Mouse (Mus musculus) naive thymus-derived CD4-positive, alpha-beta T cell, adult 2 months (primary cell): Measurements from ENCODE around the gene Pkn2.

Experiments
- DNase-seq: peaks from one replicate; pipeline ENCODE4 v3.0.0-alpha.2; 2011; ENCODE audit warnings: low read depth

Gene Pkn2

GRCm38 (mm10) chr3:142881872-142882623 is at the start of gene Pkn2:
Gene Pkn2 (minus strand): TSS chr3:142882004.
- DNase-seq, result peak; percentile 99

GRCm38 (mm10) chr3:142929906-142930305 is 48.1 kb upstream of the Pkn2 start:
- no peak for DNase-seq

DNA sequence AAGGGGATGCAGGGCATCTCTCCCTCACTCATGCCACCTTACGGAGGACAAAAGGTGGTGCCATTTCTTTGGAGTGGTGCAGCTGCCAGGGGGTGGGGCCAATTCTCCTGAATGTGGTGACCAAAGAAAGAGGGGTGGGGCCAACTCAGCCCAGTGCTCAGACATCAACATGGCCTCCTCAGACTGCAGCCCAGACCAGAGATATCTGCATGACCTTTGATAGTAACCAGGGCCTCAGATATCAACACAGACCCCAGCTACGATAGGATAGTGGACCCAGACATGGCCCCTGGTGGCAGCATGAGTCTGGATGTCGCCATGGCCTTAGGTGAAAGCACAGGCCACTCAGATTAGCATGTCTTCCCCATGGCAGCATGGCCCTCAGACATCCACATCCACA is 45.5 kb upstream of the Pkn2 start:
- no peak for DNase-seq

DNA sequence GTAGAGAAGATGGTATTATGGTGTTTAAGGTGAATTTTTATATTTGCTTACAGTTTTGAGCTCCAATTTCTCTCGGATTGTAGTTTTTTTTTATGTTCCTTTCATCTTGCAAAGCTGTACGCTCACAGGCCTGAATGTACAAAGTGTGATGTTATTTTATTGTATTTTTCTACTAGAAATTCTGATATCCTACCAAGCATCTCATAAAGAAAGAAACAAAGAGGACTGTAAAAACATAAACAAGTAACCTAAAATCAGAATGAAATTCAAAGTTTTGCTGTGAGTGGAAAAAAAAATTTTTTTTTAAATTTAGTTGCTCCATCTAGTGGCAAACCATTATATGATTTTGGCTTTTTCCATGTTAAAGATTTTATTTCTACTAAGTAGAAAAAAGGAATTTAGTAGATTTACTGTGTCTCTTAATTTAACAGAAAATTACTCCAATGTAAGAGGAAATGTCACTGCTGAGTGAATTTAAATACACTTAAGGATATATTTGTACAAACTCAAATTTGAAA is 43.1 kb upstream of the Pkn2 start:
- peak; percentile 27 for DNase-seq

GRCm38 (mm10) chr3:142919070-142919469 is 37.3 kb upstream of the Pkn2 start:
- no peak for DNase-seq

GRCm38 (mm10) chr3:142917760-142918439 is 36.1 kb upstream of the Pkn2 start:
- no peak for DNase-seq

GRCm38 (mm10) chr3:142917171-142917570 is 35.4 kb upstream of the Pkn2 start:
- DNase-seq, result no peak

- DNase-seq, result no peak
Measured at GRCm38 (mm10) chr3:142913295-142913694, 31.5 kb upstream of the Pkn2 start.

- peak; percentile 29 for DNase-seq
Measured at GRCm38 (mm10) chr3:142899683-142900082, 17.9 kb upstream of the Pkn2 start.

DNA sequence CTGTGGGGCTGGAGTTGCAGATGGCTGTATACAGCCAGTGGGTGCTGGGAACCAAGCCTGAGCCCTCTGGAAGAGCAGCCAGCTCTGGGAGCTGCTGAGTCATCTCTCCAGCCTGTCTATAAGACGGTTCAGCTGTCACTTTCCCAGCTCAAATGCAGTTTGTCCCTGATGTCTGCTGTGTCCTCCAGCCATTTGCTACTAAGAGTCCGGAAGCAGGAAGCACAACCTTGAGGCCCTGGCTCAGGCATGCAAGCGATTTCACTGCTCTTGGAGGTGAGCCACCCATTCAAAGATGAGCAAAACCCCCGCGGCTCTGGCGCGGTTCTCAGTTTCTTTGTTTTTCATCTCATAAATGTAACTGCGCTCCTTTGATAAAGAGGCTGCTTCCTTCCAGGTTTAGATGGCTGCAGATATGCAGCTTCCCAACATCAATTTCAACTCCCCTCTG is 17.2 kb upstream of the Pkn2 start:
- DNase-seq, result peak; percentile 64

GRCm38 (mm10) chr3:142890442-142890841 is 8.6 kb upstream of the Pkn2 start:
- DNase-seq, result no peak

- no peak for DNase-seq
Measured at GRCm38 (mm10) chr3:142886963-142887362, 5.2 kb upstream of the Pkn2 start.

- no peak for DNase-seq
Measured at GRCm38 (mm10) chr3:142884594-142884993, 2.8 kb upstream of the Pkn2 start.

GRCm38 (mm10) chr3:142881589-142881871 is 274 bp downstream of the Pkn2 start:
- no peak for DNase-seq

GRCm38 (mm10) chr3:142880790-142881588 is 815 bp downstream of the Pkn2 start:
- DNase-seq, result peak; percentile 70

GRCm38 (mm10) chr3:142863236-142863635 is 18.6 kb downstream of the Pkn2 start:
- no peak for DNase-seq

- no peak for DNase-seq
Measured at GRCm38 (mm10) chr3:142856832-142857231, 25.0 kb downstream of the Pkn2 start.

- no peak for DNase-seq
Measured at GRCm38 (mm10) chr3:142855961-142856472, 25.8 kb downstream of the Pkn2 start.

GRCm38 (mm10) chr3:142852911-142853310 is 28.9 kb downstream of the Pkn2 start:
- DNase-seq, result no peak

DNA sequence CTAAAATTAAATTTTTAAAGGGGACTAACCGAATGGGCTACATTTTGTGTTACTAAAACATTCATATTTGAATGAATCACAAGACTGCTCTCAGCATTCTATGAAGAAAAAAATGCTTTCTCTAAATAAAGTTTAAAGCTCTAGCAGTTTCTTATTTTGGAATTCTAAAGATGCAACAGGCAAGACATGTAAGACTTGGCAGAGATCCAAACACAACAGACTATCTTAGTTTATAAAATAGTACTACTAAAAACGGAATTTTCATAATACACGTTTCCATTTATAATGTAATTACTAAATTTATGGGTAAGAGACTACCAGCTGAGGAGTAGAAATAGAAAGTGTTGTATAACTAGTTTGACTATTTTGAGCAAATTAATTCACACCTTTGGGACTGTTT is 30.2 kb downstream of the Pkn2 start:
- no peak for DNase-seq

DNA sequence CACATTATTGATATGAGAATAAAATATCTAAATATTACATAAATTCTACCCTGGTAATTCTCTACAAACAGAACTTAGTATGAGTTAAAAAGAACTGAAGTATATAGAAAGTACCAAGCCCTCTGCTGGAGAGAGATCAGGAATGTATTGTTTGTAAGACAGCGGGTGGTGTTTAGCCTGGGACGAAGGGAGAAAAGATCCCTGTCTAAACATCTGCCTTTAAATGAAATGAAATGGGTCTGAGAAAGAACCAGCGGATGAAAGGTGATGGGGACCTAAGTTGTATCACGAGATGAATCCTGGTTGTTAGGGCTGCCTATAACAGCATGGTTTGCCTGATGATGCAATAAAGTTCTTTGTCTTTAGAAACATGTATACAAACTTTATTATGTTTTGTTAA is 41.8 kb downstream of the Pkn2 start:
- DNase-seq, result no peak

DNA sequence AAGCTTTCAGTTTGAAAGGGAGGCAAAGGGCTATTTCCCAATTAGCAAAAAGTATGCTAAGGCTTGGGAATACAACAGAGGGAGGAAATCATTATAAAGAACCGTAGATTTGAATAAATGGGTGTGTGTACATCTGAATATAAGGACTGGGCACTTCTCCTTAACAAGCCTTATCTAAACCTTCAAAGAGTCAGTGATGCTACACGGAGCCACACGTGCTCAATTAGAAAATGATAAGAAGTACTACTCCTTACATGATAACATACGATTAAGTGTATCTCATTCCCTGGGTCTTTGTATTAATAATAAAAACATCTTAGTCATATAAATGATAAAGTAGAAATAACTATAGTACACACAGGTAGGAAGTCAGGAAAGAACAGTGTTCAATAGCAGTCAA is 47.0 kb downstream of the Pkn2 start:
- no peak for DNase-seq
